Mouse (Mus musculus) layer of hippocampus, adult 9-11 months (tissue): ENCODE results near the gene Cisd3.
"Not testable (repeated sequence)": the region's sequence is repeated elsewhere in the genome, so short reads cannot be mapped to it uniquely, and the experiment has no call there.

Experiments used
- DNase-seq: peaks from one replicate; pipeline ENCODE4 v3.0.0; 2022

Cisd3 gene

GRCm38 (mm10) chr11:97714356-97714755 lies 28.7 kb downstream of the Cisd3 start:
- no peak for DNase-seq

- DNase-seq = no peak
These were observed 29.4 kb downstream of the Cisd3 start for GRCm38 (mm10) chr11:97714784-97715760.

GRCm38 (mm10) chr11:97716021-97716420 lies 30.4 kb downstream of the Cisd3 start:
- DNase-seq = no peak

GRCm38 (mm10) chr11:97717369-97718280 lies 32.0 kb downstream of the Cisd3 start:
- DNase-seq = no peak

GRCm38 (mm10) chr11:97718281-97718860 lies 32.7 kb downstream of the Cisd3 start:
- DNase-seq = no peak

- no peak for DNase-seq
These were observed 33.4 kb downstream of the Cisd3 start for GRCm38 (mm10) chr11:97719041-97719440.

GRCm38 (mm10) chr11:97721338-97721737 lies 35.7 kb downstream of the Cisd3 start:
- DNase-seq = no peak

GRCm38 (mm10) chr11:97723709-97724108 lies 38.1 kb downstream of the Cisd3 start:
- no peak for DNase-seq

- DNase-seq = no peak
These were observed 42.7 kb downstream of the Cisd3 start for GRCm38 (mm10) chr11:97728311-97728710.

GRCm38 (mm10) chr11:97728730-97729129 lies 43.1 kb downstream of the Cisd3 start:
- DNase-seq = no peak

- DNase-seq = no peak
These were observed 48.1 kb downstream of the Cisd3 start for GRCm38 (mm10) chr11:97733689-97734088.

GRCm38 (mm10) chr11:97734810-97735209 lies 49.2 kb downstream of the Cisd3 start:
- not testable (repeated sequence) for DNase-seq

- no peak for DNase-seq
These were observed 51.0 kb downstream of the Cisd3 start for GRCm38 (mm10) chr11:97736645-97737044.

GRCm38 (mm10) chr11:97737600-97737999 lies 52.0 kb downstream of the Cisd3 start:
- DNase-seq = no peak
